Mouse (Mus musculus): ENCODE data around the gene Agpat4.
"Not testable (repeated sequence)": the region's sequence is repeated elsewhere in the genome, so short reads cannot be mapped to it uniquely, and the experiment has no call there.

Agpat4 gene

GRCm38 (mm10) chr17:12187782-12188181 is 69.3 kb downstream of the Agpat4 start:
- no peak for DNase-seq (ENCODE audit: low spot score in 2 of 2)

DNA sequence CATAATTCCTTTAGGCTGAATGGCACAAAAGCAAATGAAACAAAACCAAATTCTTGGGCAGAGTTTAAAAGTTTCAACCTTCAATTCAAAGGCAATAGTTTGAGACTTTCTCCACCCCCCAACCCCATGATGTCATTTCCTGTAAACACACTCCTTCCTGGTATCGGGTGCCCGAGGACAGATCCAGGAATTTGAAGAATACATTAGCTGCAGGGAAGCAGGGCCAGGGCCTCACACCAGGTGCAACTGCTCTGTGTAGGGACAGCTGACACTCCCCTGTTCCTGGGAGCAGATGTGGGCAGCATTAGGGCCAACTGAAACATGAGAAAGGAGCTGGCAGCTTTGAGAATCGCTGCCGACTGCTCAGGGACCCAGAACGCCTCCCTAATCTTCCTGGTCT is 76.6 kb downstream of the Agpat4 start:
- no peak for DNase-seq (ENCODE audit: low spot score in 2 of 2)

DNA sequence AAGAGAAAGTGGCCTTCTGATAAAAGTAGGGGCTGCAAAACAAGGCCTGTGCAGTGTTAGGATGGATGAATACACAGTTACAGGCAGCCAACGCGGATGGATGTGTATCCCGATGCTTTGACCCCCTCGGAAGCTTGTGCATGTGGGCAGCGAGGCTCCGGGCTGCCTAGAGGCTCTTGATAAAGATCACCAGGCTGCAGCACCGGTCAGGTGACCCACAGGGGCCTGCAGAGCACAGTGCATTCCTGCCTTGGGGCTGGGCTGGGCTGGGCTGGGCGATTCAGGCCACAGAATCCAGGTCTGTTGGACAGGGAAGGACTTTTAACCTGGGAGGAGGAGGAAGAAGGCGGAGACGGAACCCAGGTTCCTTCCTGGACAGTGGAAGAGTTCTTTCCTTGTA is 77.1 kb downstream of the Agpat4 start:
- no peak for DNase-seq (ENCODE audit: low spot score in 2 of 2)

- DNase-seq (ENCODE audit: low spot score in 2 of 2), result no peak
These were observed 81.4 kb downstream of the Agpat4 start for GRCm38 (mm10) chr17:12199933-12200332.

- DNase-seq (ENCODE audit: low spot score in 2 of 2), result no peak
These were observed 82.6 kb downstream of the Agpat4 start for GRCm38 (mm10) chr17:12201086-12201485.

DNA sequence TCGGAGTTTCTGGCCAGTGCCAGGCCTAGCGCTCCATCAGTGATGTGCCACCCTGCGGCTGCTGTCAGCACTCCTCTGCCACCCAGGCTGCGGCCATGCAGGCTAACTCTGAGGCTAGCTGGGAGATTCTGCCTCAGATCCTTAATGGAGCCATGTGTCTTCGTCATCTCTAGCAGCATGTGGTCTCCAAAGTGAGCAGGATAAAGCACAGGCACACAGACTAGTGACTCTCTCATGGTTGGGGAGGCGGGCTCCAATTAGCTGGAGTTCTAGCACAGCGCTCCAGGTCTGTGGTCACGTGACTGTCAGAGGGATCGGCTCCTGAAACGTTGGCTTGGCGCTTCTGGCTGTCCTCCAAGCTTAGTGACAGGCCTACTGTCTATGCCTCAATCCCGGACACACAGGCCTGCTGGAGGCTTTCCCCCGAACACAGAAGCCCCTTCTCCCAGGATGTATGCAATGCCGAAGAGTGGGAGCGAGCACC is 85.0 kb downstream of the Agpat4 start:
- no peak for DNase-seq (ENCODE audit: low spot score in 2 of 2)

DNA sequence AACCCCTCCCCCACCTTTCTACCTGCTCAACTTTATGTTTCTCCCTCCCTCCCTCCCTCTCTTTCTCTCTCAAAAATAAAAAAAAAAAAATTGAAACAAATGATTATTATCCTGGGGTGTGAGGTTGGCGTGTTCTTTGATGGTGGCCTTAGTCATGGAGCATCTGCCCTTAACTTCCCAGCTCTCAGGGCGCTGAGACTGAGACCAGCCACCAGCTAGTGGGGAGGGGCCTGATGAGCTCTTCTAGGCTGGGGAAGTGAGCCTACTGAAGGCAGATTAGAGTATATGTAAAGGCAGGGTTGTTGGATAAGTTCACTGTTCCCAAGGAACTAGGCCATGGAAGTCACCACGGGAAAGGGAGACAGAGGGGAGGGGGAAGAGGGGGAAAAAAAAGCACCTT is 85.7 kb downstream of the Agpat4 start:
- DNase-seq (ENCODE audit: low spot score in 2 of 2), result no peak

- no peak for DNase-seq (ENCODE audit: low spot score in 2 of 2)
These were observed 86.1 kb downstream of the Agpat4 start for GRCm38 (mm10) chr17:12204689-12205014.

DNA sequence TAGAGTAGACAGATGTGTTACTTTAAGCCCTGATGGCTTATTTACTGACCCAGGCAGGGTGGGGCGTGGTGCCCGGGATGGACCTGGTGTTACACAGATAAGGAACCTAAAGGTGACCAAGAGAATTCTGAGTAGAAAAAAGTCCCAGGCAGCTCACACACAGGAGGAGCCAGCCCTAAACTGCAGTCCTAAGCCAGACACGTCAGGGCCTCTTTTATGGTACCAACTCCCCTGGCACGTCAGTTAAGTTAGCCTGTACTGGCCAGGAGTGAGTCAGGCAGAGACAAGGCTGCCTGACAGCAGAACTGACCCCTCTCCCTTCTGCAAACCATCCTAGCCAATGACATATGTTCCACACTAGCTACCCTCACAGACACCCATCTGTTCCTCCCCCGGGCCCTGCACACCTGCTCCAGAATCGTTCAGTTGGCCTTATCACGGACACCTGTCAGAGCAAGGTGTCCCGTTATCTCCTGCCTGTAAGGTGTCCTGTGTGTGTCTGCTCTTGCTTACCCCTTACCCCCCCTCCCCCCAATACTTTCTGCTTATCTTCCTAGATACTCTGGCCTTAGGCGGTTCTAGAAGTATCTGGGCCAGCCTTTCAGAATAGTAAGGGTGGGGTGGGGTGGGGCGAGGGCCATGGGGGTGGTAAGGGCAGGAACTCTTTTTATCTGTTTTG is 86.7 kb downstream of the Agpat4 start:
- no peak for DNase-seq (ENCODE audit: low spot score in 2 of 2)

DNA sequence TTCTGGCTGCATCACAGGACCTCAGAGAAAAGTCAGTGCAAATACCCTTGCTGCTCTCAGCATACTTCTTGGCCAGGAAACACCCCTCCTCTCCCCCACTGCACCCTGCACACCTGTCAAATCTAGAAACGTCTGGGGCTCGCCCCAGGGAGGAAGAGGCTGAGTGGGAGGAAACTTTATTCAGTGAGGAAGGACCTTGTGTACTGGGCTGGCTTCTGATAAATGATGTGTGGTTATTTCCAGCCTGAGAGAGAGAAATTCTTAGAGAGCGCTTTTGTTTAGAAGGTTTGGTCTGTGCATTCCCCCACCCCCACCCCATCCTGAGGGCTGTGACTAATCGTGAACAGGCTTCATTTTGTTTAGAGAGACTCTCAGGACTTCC is 87.2 kb downstream of the Agpat4 start:
- no peak for DNase-seq (ENCODE audit: low spot score in 2 of 2)

DNA sequence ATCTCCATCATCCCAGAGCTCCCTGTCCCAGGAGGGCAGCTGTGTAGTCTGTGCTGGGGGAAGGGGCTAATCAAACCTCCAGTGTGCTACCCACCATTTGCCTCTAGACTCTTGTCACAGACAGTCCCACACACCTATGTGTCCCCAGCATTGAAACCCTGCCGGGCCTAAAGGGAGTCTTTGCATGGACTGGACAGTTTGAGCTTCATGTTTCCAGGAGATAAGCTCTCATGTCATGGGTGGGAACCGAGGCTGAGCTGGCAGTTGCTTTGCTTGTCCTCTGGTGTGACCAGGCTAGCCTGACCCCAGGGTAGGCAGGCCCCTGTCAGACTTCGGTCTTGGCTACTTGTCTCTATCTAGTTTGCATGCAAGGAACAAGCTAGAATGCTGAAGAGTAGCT is 87.7 kb downstream of the Agpat4 start:
- no peak for DNase-seq (ENCODE audit: low spot score in 2 of 2)

DNA sequence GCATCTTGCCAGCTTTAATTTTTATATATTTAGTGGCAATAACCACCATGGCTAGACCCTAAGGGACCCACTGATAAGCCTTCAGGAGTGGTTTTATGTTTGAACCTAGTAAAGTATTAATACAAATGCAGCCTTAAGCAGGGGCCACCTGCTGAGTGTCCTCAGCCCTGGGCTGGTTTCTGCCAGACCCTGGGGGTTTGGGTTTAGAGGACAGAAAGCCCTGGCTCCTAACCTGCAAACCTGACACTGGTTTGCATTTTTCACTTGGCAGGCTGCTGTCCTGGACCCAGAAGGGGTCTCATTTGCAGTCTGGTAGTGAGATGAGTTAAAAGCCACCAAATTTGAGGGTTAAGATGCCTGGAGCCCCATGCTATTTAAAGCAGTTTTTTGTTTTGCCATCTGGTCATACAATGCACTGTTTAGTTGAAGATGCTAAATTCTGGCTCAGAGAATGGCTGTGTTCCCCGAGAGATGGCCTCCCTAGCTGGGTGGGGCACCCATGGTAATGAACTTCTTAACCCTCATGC is 88.6 kb downstream of the Agpat4 start:
- DNase-seq (ENCODE audit: low spot score in 2 of 2), result no peak

DNA sequence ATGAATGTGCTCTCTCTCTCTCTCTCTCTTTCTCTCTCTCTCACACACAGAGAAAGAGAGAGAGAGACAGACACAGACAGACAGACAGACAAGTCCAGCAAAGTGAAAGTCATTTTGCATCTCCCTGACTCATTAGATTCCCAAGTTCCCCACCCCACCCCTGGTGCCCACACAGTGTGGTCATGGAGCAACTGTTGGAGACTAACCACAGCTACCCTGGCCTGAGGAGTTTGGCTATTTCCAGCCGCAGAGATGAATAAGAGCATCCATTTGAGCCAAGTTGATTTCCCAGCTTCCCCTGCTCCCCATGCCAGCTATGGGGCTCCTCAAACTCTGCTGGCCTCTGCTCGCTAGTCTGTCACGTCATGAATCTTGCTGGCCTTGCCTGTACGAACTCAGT is 91.0 kb downstream of the Agpat4 start:
- no peak for DNase-seq (ENCODE audit: low spot score in 2 of 2)

DNA sequence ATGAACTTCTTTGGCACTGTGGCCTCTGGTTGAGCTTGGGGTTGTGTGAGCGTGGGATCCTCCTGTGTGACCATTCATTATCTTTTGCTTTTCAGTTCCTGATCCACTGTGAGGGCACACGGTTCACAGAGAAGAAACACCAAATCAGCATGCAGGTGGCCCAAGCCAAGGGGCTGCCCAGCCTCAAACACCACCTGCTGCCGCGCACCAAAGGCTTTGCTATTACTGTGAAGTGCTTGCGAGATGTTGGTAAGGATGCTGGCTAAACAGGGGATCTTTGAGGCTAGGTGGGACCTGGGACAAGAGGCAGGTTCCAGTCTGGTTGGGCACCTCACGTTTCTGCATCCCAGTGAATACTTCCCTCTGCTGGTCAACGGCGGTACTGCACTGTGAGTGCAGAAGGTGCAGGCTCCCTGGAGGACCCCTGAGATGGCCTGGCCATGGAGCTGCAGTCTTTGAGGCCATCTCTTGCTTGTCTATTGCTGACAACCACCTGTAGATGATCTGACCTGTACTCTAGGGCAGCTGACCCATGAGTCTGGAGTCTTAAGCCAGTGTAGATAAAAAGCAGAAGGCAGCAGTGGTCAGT is 92.1 kb downstream of the Agpat4 start:
- DNase-seq (ENCODE audit: low spot score in 2 of 2), result peak; percentile 64 to 71

GRCm38 (mm10) chr17:12211890-12212289 is 93.4 kb downstream of the Agpat4 start:
- no peak for DNase-seq (ENCODE audit: low spot score in 2 of 2)

- no peak for DNase-seq (ENCODE audit: low spot score in 2 of 2)
These were observed 93.8 kb downstream of the Agpat4 start for GRCm38 (mm10) chr17:12212341-12212740.

DNA sequence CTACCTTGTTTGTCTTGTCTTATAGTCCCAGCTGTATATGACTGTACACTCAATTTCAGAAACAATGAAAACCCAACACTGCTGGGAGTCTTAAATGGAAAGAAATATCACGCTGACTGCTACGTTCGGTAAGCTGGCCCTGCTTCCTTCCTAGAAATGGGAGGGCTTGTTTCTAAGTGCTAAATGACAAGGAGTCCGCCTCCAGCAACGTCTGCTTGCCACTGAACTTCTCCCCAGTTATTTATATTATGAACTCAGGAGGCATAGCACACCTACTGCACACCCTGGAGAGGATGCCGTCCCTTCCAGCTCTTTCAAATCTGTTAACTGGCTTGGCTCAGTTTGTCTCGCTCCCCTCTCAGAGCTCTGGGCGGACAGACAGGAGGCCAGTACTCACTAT is 94.9 kb downstream of the Agpat4 start:
- DNase-seq (ENCODE audit: low spot score in 2 of 2), result peak in 1 of 2 experiments; percentile 54

- no peak for DNase-seq (ENCODE audit: low spot score in 2 of 2)
These were observed 97.7 kb downstream of the Agpat4 start for GRCm38 (mm10) chr17:12216224-12216623.

DNA sequence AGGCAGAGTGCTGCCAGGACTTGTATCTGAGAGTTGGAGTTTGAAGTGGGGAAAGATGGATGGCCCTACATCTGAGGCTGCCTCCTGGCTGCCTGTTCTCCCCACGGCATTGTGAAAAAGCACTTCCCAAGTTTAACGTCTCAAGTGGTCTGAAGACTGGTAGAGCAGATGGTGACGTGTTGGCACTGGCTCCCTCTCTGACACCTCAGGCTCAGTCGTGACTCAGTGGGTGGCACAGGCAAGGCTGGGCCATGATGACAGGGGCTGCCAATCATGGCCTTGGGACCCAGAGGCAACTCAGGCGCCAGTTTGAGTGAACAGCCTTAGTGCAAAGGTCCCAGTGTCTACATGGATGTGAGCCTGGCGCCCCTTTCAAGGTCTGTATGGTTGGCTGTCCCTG is 103.4 kb downstream of the Agpat4 start:
- DNase-seq (ENCODE audit: low spot score in 2 of 2), result peak; percentile 61 to 62

- DNase-seq (ENCODE audit: low spot score in 2 of 2), result no peak
These were observed 105.2 kb downstream of the Agpat4 start for GRCm38 (mm10) chr17:12223682-12224081.

- no peak for DNase-seq (ENCODE audit: low spot score in 2 of 2)
These were observed 105.6 kb downstream of the Agpat4 start for GRCm38 (mm10) chr17:12224145-12224544.

GRCm38 (mm10) chr17:12224551-12224950 is 106.0 kb downstream of the Agpat4 start:
- not testable (repeated sequence) for DNase-seq (ENCODE audit: low spot score in 2 of 2)

DNA sequence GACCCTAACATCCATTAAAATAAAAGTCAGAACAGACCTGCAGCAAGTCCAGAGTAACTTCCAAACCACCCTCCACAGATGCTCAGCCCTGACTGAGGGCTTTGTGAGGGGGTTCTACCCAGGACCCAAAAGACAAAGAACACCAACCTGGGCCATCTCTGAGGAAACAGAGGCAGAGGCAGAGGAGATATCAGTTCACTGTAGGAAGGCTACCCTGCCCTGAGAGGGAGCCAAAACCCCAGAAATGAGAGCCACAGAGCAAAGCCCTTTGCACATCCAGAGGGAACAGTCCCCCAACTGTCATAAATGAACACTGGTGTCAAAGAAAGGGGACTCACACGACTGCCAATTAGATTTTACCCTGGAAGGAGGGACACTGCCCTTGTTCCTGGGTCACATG is 106.7 kb downstream of the Agpat4 start:
- no peak for DNase-seq (ENCODE audit: low spot score in 2 of 2)

GRCm38 (mm10) chr17:12226551-12226950 is 108.0 kb downstream of the Agpat4 start:
- DNase-seq (ENCODE audit: low spot score in 2 of 2), result no peak
